Mouse (Mus musculus): ENCODE data around the gene Caln1. TPM values are rescaled to one million over a fixed set of nuclear protein-coding genes. Genes with fewer than 3 reads are reported as not detected.

Caln1 gene
- polyA plus RNA-seq, 1 experiment from 2014 or later: not detected

DNA sequence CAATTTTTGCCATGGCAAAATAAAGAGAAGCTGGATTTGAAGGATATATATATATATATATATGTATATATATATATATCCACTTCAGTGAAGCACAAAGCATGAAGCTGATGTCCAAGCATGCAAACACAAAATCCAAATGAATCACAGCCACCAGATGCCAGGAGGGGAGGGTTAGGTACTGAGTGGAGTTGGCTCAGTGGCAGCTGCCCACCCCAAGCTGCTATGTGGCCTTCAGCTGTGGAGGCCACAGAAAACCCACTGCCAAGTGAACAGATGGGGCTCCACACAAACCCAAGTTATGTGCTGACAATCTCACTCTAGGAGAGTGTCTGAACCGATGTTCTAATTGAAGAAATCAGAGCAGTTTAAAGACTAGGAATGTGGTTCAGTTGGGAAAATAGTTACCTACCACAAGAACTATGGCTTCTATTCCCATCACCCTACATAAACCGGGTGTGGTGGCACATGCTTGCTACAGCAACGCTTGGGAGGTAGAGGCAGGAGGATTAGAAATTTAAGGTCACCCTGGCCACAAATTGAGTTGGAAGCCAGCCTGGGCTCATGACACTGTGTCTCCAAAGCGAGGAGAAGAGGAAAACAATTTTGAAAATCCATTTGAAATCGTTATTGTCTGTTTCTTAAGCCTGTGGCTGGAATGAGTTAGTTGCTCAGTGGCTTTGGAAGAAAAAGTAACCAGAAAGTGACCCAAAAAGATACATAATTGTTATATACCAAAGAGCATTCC is 316.8 kb downstream of the Caln1 start:
- no peak for TF ChIP-seq EP300 (IDR thresholded peaks at IDR 0.05)
- no peak for TF ChIP-seq CTCF (IDR thresholded peaks at IDR 0.05)

DNA sequence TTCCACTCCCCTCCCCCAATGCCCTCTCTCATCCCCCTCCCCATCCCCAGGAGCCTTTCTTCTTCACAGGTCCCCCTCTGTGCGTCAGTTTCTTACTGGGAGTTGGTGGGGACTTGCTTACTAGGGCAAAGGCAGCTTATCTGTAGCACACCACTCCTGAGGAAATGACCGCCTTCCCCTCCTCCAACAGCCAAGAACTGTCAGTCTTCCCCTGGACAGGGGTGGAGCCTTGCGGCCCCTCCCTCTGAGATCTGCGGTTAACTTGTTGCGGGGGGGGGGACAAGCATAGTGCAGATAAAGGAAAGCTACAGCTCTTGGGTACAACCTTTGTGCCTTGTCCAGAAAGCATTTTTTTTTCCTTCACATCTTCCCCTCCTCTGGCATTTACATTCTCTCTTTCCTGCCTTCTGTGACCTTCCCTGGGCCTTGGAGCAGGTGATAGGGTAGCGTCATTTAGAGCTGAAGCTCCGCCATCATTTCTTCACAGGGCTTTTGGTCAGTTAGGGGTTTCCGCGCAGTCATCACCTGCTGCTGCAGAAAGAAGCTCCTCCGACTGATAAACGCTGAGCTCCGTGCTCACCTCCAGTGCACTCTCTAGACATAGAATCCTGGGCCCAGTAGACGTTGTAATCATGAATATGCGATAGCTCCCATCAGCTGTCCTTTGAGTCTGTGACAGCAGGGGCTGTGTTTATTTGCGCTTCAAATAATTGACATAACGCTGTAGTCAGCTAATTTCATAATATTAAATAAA is 319.3 kb downstream of the Caln1 start:
- Histone ChIP-seq H3K4me3 (ENCODE audit: low read depth, low read length) (no peak overlapping the region), H3K9ac (replicated peaks; ENCODE audit: low read depth) (no peak overlapping the region), H3K4me1 (ENCODE audit: insufficient read depth, low read depth, low read length) (no peaks in the 10 kb centered on the region), H3K27me3 (replicated peaks; ENCODE audit: insufficient read depth, low read length) (no peaks in the 10 kb centered on the region), H3K9me3 (ENCODE audit: low read length) (no peaks in the 10 kb centered on the region), H3K36me3 (ENCODE audit: insufficient read depth, low read length) (no peaks in the 10 kb centered on the region), H3K27ac (ENCODE audit: low read length) (no peak overlapping the region), H3K4me2 (replicated peaks; ENCODE audit: low read depth, low read length) (no peak overlapping the region)
- TF ChIP-seq CTCF (IDR thresholded peaks at IDR 0.05) (no peak), EP300 (IDR thresholded peaks at IDR 0.05) (no peak)
- no peak for DNase-seq (ENCODE audit: low spot score)
- WGBS: 44% methylated on average over 16 of the region's 16 CpGs
- no peak for ATAC-seq

More for the DNA sequence above, 316.8 kb downstream of the Caln1 start:
- 68% methylated on average over 5 of the region's 5 CpGs for WGBS
- Histone ChIP-seq H3K4me3 (ENCODE audit: low read depth, low read length) (no peak overlapping the region), H3K9ac (replicated peaks; ENCODE audit: low read depth) (no peak overlapping the region), H3K27ac (ENCODE audit: low read length) (no peak overlapping the region), H3K9me3 (ENCODE audit: low read length) (no peaks in the 10 kb centered on the region), H3K27me3 (replicated peaks; ENCODE audit: insufficient read depth, low read length) (no peaks in the 10 kb centered on the region), H3K4me2 (replicated peaks; ENCODE audit: low read depth, low read length) (no peak overlapping the region), H3K4me1 (ENCODE audit: insufficient read depth, low read depth, low read length) (no peaks in the 10 kb centered on the region), H3K36me3 (ENCODE audit: insufficient read depth, low read length) (no peaks in the 10 kb centered on the region)
- no peak for DNase-seq (ENCODE audit: low spot score)
- ATAC-seq: no peak

DNA sequence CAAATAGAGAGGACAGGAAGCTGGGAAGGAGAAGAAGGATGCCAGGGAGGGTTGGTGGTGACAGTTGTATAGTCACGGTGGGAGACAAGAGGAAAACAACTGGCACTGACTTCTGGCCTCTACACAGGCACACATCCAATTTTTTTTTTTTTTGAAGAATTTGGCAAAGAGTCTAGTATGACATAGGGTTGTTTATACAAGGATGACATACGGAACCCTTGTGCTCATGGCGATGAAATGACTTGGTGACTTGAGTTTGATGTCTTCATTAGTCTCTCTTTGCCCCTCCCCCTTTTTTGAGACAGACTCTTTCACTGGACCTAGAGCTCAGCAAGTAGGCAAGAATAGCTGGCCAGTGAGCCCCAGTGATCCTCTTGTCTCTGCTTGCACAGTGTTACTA is 322.1 kb downstream of the Caln1 start:
- no peak overlapping the region for H3K9ac ChIP-seq (replicated peaks; ENCODE audit: low read depth)
- no peaks in the 10 kb centered on the region for H3K4me1 ChIP-seq (ENCODE audit: insufficient read depth, low read depth, low read length)
- H3K9me3 ChIP-seq (ENCODE audit: low read length): no peaks in the 10 kb centered on the region
- TF ChIP-seq CTCF (IDR thresholded peaks at IDR 0.05): no peak
- no peak for TF ChIP-seq EP300 (IDR thresholded peaks at IDR 0.05)
- no peaks in the 10 kb centered on the region for H3K36me3 ChIP-seq (ENCODE audit: insufficient read depth, low read length)
- H3K27me3 ChIP-seq (replicated peaks; ENCODE audit: insufficient read depth, low read length): no peaks in the 10 kb centered on the region
- H3K4me3 ChIP-seq (ENCODE audit: low read depth, low read length): no peak overlapping the region
- WGBS: 48% methylated on average over 3 of the region's 3 CpGs
- no peak overlapping the region for H3K27ac ChIP-seq (ENCODE audit: low read length)
- DNase-seq (ENCODE audit: low spot score) (no peak), ATAC-seq (no peak)
- H3K4me2 ChIP-seq (replicated peaks; ENCODE audit: low read depth, low read length): no peak overlapping the region

DNA sequence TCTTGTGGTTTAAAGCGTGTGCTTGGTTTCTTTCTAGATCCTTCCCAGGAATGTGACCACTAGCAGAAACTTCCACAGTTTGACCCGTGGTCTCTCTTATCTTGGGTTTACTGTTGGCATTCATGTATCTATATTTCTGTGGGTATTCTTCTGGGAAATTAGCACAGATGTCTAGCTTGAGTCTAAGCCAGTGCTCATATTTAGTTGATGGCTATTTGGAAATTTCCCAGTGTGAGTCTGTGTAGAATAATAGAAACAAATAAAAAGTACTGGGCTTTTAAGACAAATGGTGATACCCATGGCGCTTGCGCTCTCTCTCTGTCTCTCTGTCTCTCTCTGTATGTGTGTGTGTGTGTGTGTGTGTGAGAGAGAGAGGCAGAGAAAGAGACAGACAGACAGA is 330.2 kb downstream of the Caln1 start:
- Histone ChIP-seq H3K4me3 (ENCODE audit: low read depth, low read length) (no peak overlapping the region), H3K4me1 (ENCODE audit: insufficient read depth, low read depth, low read length) (no peaks in the 10 kb centered on the region), H3K9me3 (ENCODE audit: low read length) (no peaks in the 10 kb centered on the region), H3K27ac (ENCODE audit: low read length) (no peak overlapping the region), H3K27me3 (replicated peaks; ENCODE audit: insufficient read depth, low read length) (no peaks in the 10 kb centered on the region), H3K9ac (replicated peaks; ENCODE audit: low read depth) (no peak overlapping the region), H3K36me3 (ENCODE audit: insufficient read depth, low read length) (no peaks in the 10 kb centered on the region), H3K4me2 (replicated peaks; ENCODE audit: low read depth, low read length) (no peak overlapping the region)
- DNase-seq (ENCODE audit: low spot score) (no peak), ATAC-seq (no peak)
- 85% methylated on average over 4 of the region's 4 CpGs for WGBS
- TF ChIP-seq CTCF (IDR thresholded peaks at IDR 0.05): no peak
- no peak for TF ChIP-seq EP300 (IDR thresholded peaks at IDR 0.05)

DNA sequence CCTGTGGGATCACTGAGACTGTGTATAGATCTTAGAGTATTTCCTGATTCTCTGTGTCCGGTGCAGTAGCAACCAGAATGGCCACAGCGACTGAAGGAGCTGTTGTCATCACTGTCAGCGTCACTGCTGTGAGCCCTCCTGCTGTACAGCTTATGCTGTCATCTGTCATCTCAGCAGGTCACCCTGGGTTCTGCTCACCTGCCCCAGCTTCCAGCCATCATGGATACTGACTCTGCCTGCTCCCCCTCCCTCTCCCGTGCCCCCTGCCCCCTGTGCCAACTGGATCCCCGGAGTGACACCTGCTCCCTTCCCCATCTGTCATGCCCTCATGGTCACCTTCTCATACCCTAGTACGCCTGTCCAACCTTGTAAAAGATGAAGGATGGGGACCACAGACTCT is 332.5 kb downstream of the Caln1 start:
- Histone ChIP-seq H3K27me3 (replicated peaks; ENCODE audit: insufficient read depth, low read length) (no peaks in the 10 kb centered on the region), H3K4me2 (replicated peaks; ENCODE audit: low read depth, low read length) (no peak overlapping the region), H3K4me1 (ENCODE audit: insufficient read depth, low read depth, low read length) (no peaks in the 10 kb centered on the region), H3K36me3 (ENCODE audit: insufficient read depth, low read length) (no peaks in the 10 kb centered on the region), H3K27ac (ENCODE audit: low read length) (no peak overlapping the region), H3K9me3 (ENCODE audit: low read length) (no peaks in the 10 kb centered on the region), H3K9ac (replicated peaks; ENCODE audit: low read depth) (no peak overlapping the region), H3K4me3 (ENCODE audit: low read depth, low read length) (no peak overlapping the region)
- no peak for TF ChIP-seq CTCF (IDR thresholded peaks at IDR 0.05)
- 81% methylated on average over 6 of the region's 6 CpGs for WGBS
- DNase-seq (ENCODE audit: low spot score) (no peak), ATAC-seq (no peak)

DNA sequence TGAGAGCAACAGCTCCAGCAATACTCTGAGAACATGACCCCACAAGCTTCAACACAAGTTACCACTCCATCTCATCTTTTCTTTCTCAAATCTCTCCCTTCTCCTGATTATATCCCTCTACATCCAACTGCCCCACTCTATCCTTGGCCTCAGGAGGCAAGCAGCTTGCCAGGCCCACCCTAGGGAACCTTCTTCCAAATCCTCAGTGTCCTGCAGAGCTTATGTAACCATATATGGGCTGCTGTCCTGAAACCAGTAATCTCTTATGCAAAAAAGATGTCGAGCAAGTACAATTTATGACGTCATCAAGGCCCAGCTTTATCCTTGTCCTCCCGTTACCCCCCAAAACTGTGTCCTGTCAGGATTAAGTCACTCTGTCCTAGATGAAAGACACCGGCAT is 333.1 kb downstream of the Caln1 start:
- Histone ChIP-seq H3K9me3 (ENCODE audit: low read length) (no peaks in the 10 kb centered on the region), H3K4me2 (replicated peaks; ENCODE audit: low read depth, low read length) (no peak overlapping the region), H3K27me3 (replicated peaks; ENCODE audit: insufficient read depth, low read length) (no peaks in the 10 kb centered on the region), H3K27ac (ENCODE audit: low read length) (no peak overlapping the region), H3K9ac (replicated peaks; ENCODE audit: low read depth) (no peak overlapping the region), H3K4me3 (ENCODE audit: low read depth, low read length) (no peak overlapping the region), H3K4me1 (ENCODE audit: insufficient read depth, low read depth, low read length) (no peaks in the 10 kb centered on the region), H3K36me3 (ENCODE audit: insufficient read depth, low read length) (no peaks in the 10 kb centered on the region)
- ATAC-seq: no peak
- WGBS: 68% methylated on average over 4 of the region's 4 CpGs
- DNase-seq (ENCODE audit: low spot score): no peak
- TF ChIP-seq EP300 (IDR thresholded peaks at IDR 0.05): no peak
- TF ChIP-seq CTCF (IDR thresholded peaks at IDR 0.05): no peak
